Mouse (Mus musculus) CH12F3 (cell line): ENCODE results near the gene Krt31.

Experiments
- in situ Hi-C: fragments of 300-500 bp; cut with MboI; formaldehyde crosslinking; loops from 2 replicates; pipeline ENCODE4 v1.14.3; 2020; ENCODE audit warnings: low sequenced_read_pairs

The Krt31 gene

DNA sequence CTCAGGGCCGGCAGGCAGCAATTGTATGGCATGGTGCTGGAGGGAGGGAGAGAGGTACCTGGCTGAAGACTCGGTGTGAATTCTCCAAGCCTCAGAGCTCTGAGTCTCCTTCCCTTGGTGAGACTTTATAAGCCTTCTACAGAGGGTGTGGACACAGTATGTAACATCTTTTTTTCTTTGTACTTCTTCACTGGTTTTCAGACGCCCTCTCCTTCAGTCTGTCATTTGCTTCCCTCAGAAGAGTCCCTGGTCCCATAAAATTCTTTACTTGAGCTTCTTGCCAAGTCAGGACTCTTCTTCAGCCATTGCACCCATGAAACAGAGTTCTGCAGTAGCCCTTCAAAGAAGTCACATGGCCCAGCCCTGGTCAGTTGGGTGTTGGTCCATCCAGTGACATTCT is at the start of gene Krt31:
TSS of gene Krt31 (minus strand) at position 101 of the 400 bp plus-strand sequence.
- in situ Hi-C loops = no loop called here

DNA sequence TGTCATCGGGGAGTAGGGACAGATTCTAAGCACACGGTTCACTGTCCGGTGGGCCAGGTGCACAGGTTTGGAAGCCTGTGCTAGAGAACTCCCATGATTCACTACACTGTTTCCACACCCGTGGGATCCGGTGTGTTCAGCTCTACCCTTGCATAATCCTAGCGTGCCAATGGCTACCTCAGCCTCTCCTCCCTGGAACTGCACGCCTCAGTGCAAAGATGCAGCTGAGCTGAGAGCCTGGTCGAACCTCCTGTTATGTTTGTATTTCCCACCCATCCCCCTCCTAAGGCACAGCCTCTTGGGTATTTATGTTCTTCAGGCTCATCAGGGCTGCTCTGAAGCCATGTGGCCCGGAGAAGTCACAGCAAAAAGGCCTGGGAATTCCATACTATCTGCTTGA is 47.5 kb upstream of the Krt31 start:
- in situ Hi-C loops = no loop called here

DNA sequence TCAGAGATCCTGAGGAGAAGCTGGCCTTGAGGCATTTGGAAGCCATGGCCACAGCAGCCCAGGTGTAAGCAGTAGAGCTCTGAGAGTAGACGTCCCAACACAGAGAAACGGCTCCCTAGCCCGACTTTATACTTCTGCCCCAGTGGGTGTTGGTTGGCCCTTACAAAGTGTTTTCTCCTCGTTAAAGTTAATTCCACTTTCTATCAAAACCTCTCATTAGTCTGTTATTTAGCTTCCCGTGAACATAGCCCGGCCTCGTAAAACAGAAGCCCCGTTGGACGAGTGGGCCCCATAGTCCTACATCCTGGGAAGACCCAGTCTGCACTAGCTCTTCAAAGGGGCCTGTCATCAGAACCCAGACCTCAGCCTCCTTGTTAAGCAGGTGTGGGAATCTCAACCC is 45.8 kb upstream of the Krt31 start, which contains the start of gene Krt35:
TSS of gene Krt35 (minus strand) at position 101 of the 400 bp plus-strand sequence.
- in situ Hi-C loops = no loop called here

DNA sequence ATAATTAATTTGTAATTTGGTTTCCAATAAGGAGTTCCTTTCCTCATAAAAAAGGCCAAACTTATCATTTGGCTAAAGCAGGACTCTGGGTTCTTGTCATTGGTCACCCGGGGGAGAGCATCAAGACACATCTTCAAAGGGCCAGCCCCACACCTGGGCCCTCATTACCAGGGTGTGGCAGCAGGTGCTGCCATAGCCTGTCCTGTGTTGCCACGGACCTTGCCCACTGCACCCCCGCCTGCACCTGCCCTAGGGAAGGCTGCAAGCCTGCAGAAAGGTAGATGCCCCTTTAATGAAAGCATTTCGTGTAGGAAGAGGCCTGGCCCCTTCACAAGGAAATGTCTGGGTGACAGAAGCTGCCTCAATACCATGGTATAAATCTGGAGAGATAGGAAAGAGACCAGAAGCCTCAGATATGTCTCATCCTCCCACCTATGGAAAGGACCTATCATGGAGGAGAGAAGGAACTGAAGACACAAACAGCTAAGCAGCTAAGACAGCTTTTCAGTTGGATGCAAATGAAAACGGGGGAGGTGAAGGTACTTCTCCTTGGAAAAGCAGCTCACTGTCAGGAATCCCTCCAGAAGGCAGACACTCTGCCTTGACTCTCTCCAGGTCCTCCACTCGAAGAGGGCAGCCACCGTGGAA is 38.2 kb upstream of the Krt31 start:
- in situ Hi-C loops = no loop called here

DNA sequence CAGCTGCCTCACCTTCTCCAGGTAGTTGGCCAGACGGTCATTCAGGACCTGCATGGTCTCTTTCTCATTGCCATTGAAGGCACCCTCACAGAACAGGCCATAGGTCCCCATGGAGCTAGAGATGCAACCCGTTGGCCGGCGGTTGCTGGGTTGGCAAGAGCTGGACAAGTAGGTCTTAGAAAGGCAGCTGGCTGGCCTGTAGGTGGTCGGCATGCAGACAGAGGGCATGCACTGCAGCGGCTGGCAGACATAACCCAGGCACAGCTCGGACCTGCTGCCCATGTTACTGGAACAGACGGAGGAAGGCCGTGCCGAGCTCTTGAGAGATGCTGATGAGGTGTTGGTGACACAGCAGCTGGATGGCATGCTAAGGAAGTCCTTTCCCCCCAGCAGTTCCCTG is 37.5 kb upstream of the Krt31 start, which contains the start of gene Krt32:
TSS of gene Krt32 (minus strand) at position 366 of the 400 bp plus-strand sequence.
- in situ Hi-C loops = no loop called here

DNA sequence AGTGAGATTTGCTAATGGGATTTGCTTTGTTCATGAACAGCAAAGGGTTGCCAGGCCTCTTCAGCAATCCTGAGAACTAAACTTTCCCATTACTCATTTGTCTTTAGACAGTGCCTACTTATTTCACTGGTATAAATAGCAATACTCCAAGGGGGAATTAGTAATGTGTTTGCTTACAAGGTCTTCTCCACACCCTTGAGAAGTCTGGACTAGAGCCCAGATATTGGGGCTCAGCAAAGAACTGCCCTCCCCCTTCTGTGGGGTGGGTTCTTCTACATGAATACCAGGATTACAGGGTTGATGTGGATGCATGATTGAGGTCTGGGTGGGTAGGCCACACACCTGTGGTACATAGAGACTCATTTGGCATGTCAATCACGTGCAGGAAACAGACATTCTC is 23.5 kb upstream of the Krt31 start:
- in situ Hi-C loops = no loop called here

DNA sequence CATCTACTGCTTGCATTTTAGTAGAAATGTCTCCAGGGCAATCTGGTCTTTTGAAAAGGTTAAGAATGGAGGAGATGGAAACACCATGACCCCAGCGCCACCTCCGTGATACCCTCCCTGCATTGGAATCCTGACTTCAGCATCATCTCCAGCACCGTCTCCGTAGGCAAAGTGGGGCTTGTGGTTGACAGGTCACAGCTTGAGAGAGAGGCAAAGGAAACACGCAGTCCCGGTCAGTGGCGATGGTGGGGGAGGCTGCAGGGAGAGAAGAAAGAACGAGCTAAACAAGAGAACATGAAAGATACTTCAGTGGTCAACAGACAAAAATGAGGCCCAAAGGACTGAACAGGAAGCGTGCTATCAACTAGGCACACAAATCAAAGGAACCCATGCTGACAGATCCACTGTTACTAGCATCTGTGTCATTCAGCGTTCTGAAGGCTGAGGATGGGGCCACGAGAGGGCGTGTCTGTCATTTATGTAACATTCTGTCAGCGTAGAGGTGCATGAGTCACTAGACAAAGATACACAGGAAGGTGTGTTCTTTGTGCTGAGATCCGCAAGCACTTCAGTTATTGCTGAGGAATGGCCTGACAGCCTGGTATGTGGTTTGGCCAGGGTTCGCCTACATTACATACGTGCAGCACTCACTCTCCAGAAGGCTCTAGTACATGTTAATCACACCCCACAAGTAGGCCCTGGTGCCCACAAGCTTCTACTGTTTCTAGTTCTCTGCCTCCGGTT is 17.1 kb upstream of the Krt31 start:
- in situ Hi-C loops = no loop called here

DNA sequence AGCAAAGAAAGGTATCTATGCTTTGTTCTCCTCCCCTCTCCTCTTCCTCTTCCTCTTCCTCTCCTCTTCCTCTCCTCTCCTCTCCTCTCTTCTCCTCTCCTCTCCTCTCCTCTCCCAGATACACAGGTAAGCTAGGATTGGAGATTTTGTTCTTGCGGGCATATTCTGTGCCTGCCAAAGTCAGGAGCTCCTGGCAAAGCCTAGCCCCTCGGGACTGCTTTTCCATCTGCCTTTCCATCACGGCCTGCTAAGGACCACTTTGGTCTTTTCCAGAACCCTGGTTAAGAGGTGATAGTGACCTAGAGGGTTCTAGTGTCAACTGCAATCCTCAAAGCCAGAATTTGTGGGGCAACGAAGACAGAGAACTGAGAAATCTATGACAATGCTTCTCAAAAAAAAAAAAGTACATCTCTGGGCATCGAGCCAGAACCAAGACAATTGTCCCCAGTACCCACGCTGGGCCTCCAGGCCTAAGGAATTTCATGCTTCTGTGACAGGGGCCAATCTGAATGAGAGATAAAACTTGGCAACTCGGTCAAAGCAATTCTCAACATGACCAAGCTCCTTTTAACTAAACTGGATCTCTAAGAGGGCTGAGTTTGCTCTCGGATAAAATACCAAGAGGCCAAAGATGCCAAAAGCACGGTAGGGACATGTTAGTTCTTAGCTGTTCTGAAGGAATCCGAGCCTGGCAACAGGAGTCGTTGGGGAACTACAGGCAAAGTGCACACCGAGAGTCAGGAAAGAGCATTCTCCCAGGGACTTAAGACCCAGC is 16.1 kb upstream of the Krt31 start:
- in situ Hi-C loops = no loop called here

DNA sequence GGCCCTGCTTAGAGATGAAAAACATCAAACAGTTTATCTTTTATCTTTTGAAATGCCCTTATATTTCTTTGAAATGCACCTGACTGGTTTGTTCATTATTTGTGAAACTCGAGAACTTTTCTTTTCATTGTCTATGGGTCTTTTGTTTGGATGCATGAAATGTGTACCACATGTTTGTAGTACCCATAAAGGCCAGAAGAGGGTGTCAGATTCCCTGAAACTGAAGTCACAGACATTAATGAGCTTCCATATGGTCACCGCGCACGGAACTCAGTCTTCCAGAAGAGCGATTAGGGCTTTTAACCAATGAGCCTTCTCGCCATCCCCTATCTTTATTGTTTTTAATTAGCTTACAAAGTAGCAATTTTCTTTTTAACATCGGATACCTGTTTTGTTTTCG is 8.5 kb upstream of the Krt31 start:
- in situ Hi-C loops = no loop called here

DNA sequence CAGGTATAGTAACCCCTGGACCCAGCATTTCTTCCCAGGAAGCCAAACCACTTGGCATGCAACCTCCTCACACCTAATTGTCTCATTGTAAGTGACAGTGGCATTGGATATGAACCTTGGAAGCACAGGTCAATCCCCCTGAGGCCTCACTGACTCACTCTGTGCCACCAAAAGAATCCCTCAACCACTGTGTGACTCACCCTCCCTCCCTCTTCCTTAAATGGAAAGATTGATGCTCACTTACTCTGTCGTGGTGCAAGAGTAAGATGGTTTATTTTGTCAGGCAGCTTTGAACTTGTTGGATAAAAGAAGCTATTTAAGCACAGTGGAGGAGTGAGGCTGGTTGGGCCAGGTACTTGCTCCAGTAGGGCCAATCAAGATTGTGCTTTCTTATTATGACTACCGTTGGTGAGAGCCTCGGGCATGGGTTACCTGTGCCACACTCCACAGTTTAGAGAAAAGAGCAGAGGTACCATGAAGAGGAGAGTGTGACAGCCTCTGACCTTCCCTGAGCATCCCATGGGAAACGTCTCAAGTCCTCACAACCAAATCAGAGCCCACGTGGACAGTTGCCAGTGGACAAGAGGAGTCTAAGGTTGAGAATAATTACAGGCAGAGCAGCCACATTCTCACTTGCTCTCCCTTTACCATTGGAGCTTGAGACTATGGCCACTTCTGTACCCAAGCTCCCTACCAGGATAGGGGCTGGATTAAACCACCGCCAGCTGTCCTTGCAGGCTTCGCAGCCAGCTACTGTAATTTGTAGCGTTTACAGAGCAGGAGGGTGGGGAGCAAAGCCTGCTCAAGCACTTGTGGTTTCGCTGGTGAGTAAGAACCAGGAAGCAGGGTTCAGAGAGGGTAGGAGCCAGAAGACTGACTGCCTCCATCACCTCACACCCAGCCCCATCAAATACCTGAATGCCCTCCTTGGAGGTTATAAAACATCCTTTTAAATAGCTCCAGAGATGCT is 5.6 kb upstream of the Krt31 start:
- in situ Hi-C loops = no loop called here

DNA sequence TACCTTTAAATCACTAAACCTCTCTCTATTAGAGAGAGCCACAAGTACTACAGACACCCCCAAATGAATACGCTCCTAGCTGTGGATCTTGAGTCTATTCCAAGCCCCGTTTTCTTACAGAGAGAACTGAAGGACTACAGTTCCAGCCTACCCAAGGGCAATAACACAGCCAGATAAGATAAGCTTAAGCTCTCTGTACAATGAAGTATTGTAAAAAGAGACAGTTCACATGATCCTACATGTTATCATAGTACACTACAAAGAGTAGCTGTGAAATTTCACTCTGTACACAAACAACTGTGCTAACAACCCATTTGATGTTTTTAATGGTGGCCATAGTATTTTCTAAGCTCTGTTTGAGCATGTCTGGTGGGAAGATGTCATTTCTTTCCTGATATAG is 3.2 kb downstream of the Krt31 start:
- in situ Hi-C loops = no loop called here

DNA sequence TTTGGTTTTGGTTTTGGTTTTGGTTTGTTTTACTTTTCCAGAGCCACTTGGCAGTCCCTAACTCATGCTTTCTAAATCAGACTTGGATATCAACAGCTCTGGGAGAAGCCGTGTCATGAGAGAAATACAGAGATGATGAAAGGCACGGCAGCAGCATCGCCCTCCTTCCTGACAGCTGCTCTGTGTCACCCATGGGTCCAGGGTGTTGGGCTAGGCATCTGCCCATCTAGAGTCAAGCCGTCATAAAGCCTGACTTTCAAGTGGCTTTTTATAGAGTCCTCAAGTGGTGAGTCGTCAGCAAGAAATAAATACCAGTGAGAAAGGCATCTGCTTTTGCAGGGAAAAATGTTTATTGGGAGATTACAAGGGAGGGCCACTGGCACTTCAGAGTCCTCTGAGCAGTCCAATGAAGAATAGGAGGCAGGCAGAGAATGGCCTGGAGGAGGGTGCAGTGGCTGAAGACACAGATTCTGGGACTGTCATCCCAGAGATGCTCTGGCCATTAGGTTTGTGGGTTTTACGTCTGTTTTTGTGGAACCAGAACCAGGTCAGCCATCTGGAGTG is 4.0 kb downstream of the Krt31 start:
- in situ Hi-C loops = no loop called here

DNA sequence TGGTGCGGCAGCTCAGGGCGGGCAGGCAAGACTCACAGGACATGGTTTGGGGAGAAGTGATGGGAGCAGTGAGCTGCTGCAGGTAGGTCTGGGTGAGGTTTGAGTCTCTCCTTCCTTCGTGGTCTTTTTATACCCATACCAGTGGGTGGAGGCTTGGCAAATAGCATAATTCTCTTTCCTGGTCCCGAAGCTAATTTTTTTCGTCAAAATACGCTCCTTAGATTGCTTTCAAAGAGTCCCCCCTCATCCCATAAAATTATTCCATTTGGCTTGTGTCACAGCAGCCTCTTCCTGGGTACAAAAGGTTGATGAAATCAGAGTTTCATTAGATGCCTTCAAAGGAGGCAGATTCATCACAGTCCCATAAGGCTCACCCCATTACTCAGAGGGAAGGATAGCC is 8.9 kb downstream of the Krt31 start, which contains the start of gene Krt34:
TSS of gene Krt34 (minus strand) at position 101 of the 400 bp plus-strand sequence.
- in situ Hi-C loops = no loop called here

DNA sequence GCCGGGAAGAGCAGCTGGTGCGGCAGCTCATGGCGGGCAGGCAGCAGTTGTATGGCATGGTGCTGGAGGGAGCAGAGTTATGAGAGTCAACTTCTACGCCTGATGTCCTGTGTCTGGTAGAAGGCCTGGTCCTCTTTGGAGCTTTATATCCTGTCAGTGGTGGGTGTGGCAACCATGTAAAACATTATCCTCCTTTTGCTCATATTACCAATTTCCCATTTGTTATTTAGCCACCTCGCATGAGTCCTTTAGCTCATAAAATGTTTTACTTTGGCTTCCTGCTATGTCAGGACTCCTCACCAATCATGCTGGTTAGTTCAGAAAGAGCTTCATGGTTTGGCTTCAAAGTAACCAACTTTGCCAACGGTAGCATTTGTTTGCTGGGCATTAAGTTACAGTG is 20.6 kb downstream of the Krt31 start, which contains the start of gene Krt33b:
TSS of gene Krt33b (minus strand) at position 101 of the 400 bp plus-strand sequence.
- in situ Hi-C loops = no loop called here

DNA sequence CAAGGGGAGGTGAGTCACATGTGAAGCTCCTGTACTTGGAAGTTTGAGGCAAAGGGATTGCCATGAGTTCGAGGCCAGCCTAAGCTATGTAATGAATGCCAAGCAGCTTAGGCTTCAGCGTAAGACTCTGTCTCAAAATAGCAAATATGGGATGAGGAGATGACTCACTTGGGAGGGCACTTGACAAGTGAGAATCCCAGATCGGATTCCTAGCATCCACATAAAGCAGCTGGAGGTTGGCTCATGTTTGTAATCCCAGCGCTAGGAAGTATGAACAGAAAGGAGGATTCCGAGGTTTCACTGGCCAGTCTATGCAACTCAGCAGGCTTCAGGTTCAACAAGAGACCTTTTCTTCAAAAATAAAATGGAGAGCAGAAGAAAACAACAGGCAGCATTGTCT is 28.9 kb downstream of the Krt31 start:
- in situ Hi-C loops = no loop called here

DNA sequence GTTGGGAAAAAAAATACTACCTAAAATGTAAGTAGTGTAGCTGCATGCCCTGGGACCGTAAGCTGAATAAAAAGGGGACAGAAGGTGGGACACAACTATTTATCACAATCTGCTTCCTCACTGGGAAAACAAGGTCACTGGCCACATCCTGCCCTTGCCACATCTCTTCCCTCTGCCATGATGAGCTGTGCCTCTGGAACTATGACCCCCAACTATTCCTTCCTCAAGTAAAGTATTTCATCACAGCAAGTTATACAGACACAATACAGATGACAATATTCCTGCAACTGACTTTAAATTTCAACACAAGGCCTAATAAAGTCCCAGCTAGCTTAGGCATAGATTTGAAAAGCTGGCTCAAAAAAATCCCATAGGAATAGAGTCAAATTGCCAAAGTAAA is 30.9 kb downstream of the Krt31 start:
- in situ Hi-C loops = no loop called here

DNA sequence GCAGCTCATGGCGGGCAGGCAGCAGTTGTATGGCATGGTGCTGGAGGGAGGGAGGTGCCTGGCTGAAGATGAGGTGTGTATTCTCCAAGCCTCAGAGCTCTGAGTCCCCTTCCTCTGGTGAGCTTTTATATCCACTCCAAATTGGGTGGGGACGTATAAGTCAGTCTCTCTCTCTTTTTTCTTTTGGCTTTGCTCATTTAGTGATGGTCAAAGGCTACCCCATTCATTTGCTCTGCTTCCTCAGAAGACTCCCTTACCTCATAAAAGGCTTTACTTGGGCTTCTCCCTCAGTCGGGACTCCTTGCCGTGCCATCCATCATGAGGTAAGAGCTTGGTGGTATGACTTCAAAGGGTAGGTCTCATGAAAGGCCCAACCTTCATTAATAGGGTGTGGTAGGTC is 34.2 kb downstream of the Krt31 start, which contains the start of gene Krt33a:
TSS of gene Krt33a (minus strand) at position 101 of the 400 bp plus-strand sequence.
- in situ Hi-C loops = no loop called here

DNA sequence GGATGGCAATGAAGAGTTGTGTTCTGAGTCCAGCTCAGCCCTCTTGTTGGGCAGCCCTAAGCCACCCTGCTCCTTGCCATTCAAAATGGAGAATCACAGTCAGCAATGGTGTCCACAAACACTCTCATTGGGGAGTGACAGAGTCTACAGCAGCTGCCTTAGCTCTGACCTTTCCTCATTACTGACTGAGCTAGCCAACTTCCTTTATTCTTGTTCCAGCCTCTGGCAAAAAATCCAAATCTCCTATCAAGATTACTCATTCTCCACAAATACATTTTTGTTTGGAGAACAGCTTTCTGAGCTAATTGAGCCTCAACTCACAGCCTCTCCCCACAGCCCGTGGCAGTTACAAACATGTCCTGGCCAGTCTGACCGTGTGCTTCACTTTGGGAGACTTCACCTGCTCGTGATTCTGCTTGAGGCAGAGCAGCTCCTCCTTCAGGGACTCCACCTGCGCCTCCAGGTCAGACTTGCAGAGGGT is 36.6 kb downstream of the Krt31 start:
- in situ Hi-C loops = no loop called here

DNA sequence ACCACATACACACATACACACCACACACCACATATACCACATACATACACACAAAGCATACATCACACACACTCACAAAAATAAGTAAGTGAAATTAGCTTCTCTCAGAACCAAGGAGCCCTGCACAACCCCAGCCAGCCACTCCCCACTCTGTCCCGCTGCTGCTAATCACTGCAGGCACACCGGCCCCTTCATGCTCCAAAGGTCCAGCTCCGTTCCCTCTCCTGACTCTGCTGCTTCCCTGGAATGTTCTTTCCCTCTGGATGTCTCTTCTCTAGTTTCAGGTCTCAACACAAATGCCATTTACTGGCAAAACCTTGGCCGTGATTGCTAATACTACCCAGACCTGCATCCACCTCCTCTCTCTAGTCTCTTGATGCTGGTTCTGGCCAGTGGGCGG is 39.7 kb downstream of the Krt31 start:
- in situ Hi-C loops = no loop called here

DNA sequence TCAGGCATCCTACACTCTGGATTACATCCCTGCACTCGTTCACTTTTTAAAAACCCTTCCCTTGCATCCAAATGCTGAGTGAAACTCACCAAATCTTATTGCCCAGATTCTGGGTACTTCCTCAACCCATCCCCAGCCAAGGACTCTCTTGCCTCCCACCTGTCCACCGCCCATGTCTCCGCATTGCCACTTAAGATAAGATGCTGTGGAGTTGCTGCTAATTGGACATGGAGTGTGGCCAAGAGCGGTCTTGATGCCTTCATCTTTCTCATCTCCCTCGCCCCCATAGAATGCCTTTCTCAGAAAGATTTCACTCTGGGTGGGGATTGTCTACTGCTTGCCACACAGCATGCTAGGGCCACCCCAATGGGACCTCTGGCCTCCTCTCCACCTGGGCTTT is 42.0 kb downstream of the Krt31 start:
- in situ Hi-C loops = no loop called here
